Mouse (Mus musculus): Measurements from ENCODE around the gene Vmn1r78.
"Not testable (repeated sequence)": the region's sequence is repeated elsewhere in the genome, so short reads cannot be mapped to it uniquely, and the experiment has no call there.

Gene Vmn1r78

GRCm38 (mm10) chr7:12149957-12150356, at the start of gene Vmn1r78:
TSS of gene Vmn1r78 (plus strand) at chr7:12150257.
- DNase-seq (ENCODE audit: low spot score in 2 of 2) = no peak

- not testable (repeated sequence) for DNase-seq (ENCODE audit: low spot score in 2 of 2)
These were observed 6.4 kb downstream of the Vmn1r78 start for GRCm38 (mm10) chr7:12156463-12156862.

GRCm38 (mm10) chr7:12170979-12171378, 20.9 kb downstream of the Vmn1r78 start, which contains the start of gene Vmn1r79:
TSS of gene Vmn1r79 (plus strand) at chr7:12171279.
- not testable (repeated sequence) for DNase-seq (ENCODE audit: low spot score in 2 of 2)

- not testable (repeated sequence) for DNase-seq (ENCODE audit: low spot score in 2 of 2)
These were observed 22.9 kb downstream of the Vmn1r78 start for GRCm38 (mm10) chr7:12172926-12173325.

GRCm38 (mm10) chr7:12188986-12189385, 38.9 kb downstream of the Vmn1r78 start, which contains the start of gene Vmn1r80:
TSS of gene Vmn1r80 (plus strand) at chr7:12189286.
- DNase-seq (ENCODE audit: low spot score in 2 of 2) = no peak

- DNase-seq (ENCODE audit: low spot score in 2 of 2) = no peak
These were observed 54.1 kb downstream of the Vmn1r78 start for GRCm38 (mm10) chr7:12204141-12204540.

Measured in right cerebral cortex, postnatal 36 days (tissue).